Mouse (Mus musculus): Measurements from ENCODE around the gene Asic2. TPM values are rescaled to one million over a fixed set of nuclear protein-coding genes. Genes with fewer than 3 reads are reported as not detected.

Gene Asic2
- polyA plus RNA-seq, 2 experiments, result 0.01 to 0.04 TPM

DNA sequence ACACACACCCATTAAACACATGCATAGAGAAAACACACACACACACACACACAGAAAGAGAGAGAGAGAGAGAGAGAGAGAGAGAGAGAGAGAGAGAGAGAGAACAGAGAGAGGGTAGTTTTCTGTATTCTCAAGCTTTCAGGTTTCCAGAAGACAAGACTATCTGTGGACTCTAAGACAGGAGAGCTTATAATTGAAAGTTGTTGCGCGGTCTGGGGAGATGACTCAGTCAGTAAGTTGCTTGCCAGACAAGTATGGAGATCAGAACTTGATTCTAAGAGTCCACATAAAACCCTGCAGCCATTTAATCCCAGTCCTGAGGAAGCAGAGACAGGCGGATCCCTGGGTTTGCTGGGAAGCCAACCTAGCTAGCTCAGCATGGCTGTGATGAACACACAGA, 30.4 kb upstream of the Asic2 start:
- Histone ChIP-seq H3K4me1 (replicated peaks; ENCODE audit: control insufficient read depth in 2 of 2, insufficient read depth in 2 of 2, low read length in 1 of 2) (no peaks in the 10 kb centered on the region), H3K4me2 (ENCODE audit: low read depth) (no peak overlapping the region), H3K36me3 (replicated peaks; ENCODE audit: control insufficient read depth, insufficient read depth, low read depth) (no peaks in the 10 kb centered on the region), H3K27ac (no peak overlapping the region), H3K9ac (replicated peaks) (no peak overlapping the region), H3K27me3 (ENCODE audit: control insufficient read depth, insufficient read depth, low read length) (no peaks in the 10 kb centered on the region), H3K9me3 (ENCODE audit: control insufficient read depth, low read length) (no peaks in the 10 kb centered on the region), H3K4me3 (ENCODE audit: insufficient read depth in 1 of 2, low read depth in 2 of 2, low read length in 2 of 2) (no peak overlapping the region)
- ATAC-seq (ENCODE audit: insufficient read depth), result no peak
- WGBS (ENCODE audit: insufficient replicate concordance), result 69% methylated on average over 3 of the region's 3 CpGs
- DNase-seq (ENCODE audit: low read depth in 3 of 3, low spot score in 3 of 3), result no peak
- TF ChIP-seq EP300 (IDR thresholded peaks at IDR 0.05; ENCODE audit: low read depth), result no peak
- TF ChIP-seq CTCF (IDR thresholded peaks at IDR 0.05; ENCODE audit: low read depth), result no peak

GRCm38 (mm10) chr11:81997085-81997484, 28.8 kb upstream of the Asic2 start:
- Histone ChIP-seq H3K4me1 (replicated peaks; ENCODE audit: control insufficient read depth in 2 of 2, insufficient read depth in 2 of 2, low read length in 1 of 2) (no peaks in the 10 kb centered on the region), H3K9me3 (ENCODE audit: control insufficient read depth, low read length) (no peaks in the 10 kb centered on the region), H3K27ac (no peak overlapping the region), H3K27me3 (ENCODE audit: control insufficient read depth, insufficient read depth, low read length) (no peaks in the 10 kb centered on the region), H3K36me3 (replicated peaks; ENCODE audit: control insufficient read depth, insufficient read depth, low read depth) (no peaks in the 10 kb centered on the region), H3K4me2 (ENCODE audit: low read depth) (no peak overlapping the region), H3K4me3 (ENCODE audit: insufficient read depth in 1 of 2, low read depth in 2 of 2, low read length in 2 of 2) (no peak overlapping the region), H3K9ac (replicated peaks) (no peak overlapping the region)
- TF ChIP-seq EP300 (IDR thresholded peaks at IDR 0.05; ENCODE audit: low read depth), result no peak
- TF ChIP-seq CTCF (IDR thresholded peaks at IDR 0.05; ENCODE audit: low read depth), result no peak
- DNase-seq (ENCODE audit: low read depth in 3 of 3, low spot score in 3 of 3) (no peak), ATAC-seq (ENCODE audit: insufficient read depth) (no peak)
- 55% methylated on average over 5 of the region's 5 CpGs for WGBS (ENCODE audit: insufficient replicate concordance)

DNA sequence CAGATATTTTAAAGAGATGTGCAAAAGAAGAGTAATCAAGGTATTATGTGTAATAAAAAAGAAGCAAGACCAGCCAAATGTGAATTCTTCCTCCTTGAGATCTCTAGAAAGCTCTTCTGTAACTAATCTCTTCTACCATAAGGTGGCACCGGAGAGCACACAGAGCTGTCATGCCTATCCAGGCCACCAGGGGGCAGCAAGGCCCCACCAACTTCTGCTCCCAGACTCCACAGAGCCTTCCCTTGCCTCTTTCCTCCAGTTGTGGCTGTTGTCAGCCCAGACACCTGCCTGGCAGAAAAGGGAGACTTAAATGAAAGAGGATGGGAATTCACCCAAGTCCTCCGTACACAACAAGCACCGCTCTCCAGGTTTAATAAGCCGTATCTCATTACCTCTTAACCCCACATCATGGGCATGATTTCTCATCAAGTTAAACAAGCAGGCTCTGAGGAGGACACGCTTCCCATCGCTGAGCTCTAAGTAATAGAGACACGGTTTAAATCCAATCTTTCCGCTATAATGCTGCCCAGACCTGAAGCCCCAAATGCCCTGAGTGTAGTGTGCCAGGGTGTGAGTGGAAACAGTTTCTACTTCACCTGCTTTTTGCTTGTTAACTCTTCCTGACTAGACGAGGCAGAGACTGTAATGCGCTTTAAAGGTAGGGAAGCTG, 28.1 kb upstream of the Asic2 start:
- Histone ChIP-seq H3K27ac (no peak overlapping the region), H3K27me3 (ENCODE audit: control insufficient read depth, insufficient read depth, low read length) (no peaks in the 10 kb centered on the region), H3K36me3 (replicated peaks; ENCODE audit: control insufficient read depth, insufficient read depth, low read depth) (no peaks in the 10 kb centered on the region), H3K4me3 (ENCODE audit: insufficient read depth in 1 of 2, low read depth in 2 of 2, low read length in 2 of 2) (no peak overlapping the region), H3K9ac (replicated peaks) (no peak overlapping the region), H3K9me3 (ENCODE audit: control insufficient read depth, low read length) (no peaks in the 10 kb centered on the region), H3K4me2 (ENCODE audit: low read depth) (no peak overlapping the region), H3K4me1 (replicated peaks; ENCODE audit: control insufficient read depth in 2 of 2, insufficient read depth in 2 of 2, low read length in 1 of 2) (no peaks in the 10 kb centered on the region)
- 56% methylated on average over 10 of the region's 10 CpGs for WGBS (ENCODE audit: insufficient replicate concordance)
- DNase-seq (ENCODE audit: low read depth in 3 of 3, low spot score in 3 of 3) (peak in 1 of 3 experiments; percentile 12), ATAC-seq (ENCODE audit: insufficient read depth) (no peak)
- TF ChIP-seq EP300 (IDR thresholded peaks at IDR 0.05; ENCODE audit: low read depth), result no peak
- TF ChIP-seq CTCF (IDR thresholded peaks at IDR 0.05; ENCODE audit: low read depth), result peak; percentile 98

DNA sequence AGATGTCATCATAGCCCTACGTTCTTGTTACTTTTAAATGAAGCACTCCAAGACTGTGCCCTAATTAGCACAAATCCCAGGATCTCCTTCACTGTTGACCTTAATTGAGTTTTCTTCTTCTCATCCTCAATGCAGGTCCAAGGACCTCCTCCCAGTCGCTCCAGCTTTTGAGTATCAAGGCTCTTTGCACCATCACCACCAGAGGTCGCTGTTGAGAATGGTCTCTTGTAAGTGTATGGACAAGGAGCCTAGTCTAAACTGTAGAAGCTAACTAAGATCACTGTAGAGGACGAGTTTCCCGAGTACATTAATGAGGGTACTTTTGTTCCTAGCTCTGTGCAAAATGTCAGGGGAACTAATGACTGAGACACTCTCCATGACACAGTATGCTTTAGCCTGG, 14.9 kb upstream of the Asic2 start:
- DNase-seq (ENCODE audit: low read depth in 3 of 3, low spot score in 3 of 3), result peak; percentile 24 to 28 (median 24)
- no peak overlapping the region for H3K4me3 ChIP-seq (ENCODE audit: insufficient read depth in 1 of 2, low read depth in 2 of 2, low read length in 2 of 2)

GRCm38 (mm10) chr11:81982191-81982590, 13.9 kb upstream of the Asic2 start:
- no peaks in the 10 kb centered on the region for H3K36me3 ChIP-seq (replicated peaks; ENCODE audit: control insufficient read depth, insufficient read depth, low read depth)
- 64% methylated on average over 11 of the region's 11 CpGs for WGBS (ENCODE audit: insufficient replicate concordance)

More for the DNA sequence above, 14.9 kb upstream of the Asic2 start:
- Histone ChIP-seq H3K4me1 (replicated peaks; ENCODE audit: control insufficient read depth in 2 of 2, insufficient read depth in 2 of 2, low read length in 1 of 2) (no peaks in the 10 kb centered on the region), H3K4me2 (ENCODE audit: low read depth) (no peak overlapping the region), H3K27ac (no peak overlapping the region), H3K9me3 (ENCODE audit: control insufficient read depth, low read length) (no peaks in the 10 kb centered on the region), H3K9ac (replicated peaks) (no peak overlapping the region), H3K27me3 (ENCODE audit: control insufficient read depth, insufficient read depth, low read length) (no peaks in the 10 kb centered on the region), H3K36me3 (replicated peaks; ENCODE audit: control insufficient read depth, insufficient read depth, low read depth) (no peaks in the 10 kb centered on the region)
- no peak for TF ChIP-seq EP300 (IDR thresholded peaks at IDR 0.05; ENCODE audit: low read depth)
- TF ChIP-seq CTCF (IDR thresholded peaks at IDR 0.05; ENCODE audit: low read depth), result peak; percentile 72
- 24% methylated on average over 5 of the region's 5 CpGs for WGBS (ENCODE audit: insufficient replicate concordance)
- no peak for ATAC-seq (ENCODE audit: insufficient read depth)

More at GRCm38 (mm10) chr11:81982191-81982590, 13.9 kb upstream of the Asic2 start:
- no peak for ATAC-seq (ENCODE audit: insufficient read depth)
- no peak overlapping the region for H3K27ac ChIP-seq
- H3K4me2 ChIP-seq (ENCODE audit: low read depth), result no peak overlapping the region
- no peak for DNase-seq (ENCODE audit: low read depth in 3 of 3, low spot score in 3 of 3)
- no peaks in the 10 kb centered on the region for H3K27me3 ChIP-seq (ENCODE audit: control insufficient read depth, insufficient read depth, low read length)
- H3K9me3 ChIP-seq (ENCODE audit: control insufficient read depth, low read length), result no peaks in the 10 kb centered on the region
- H3K9ac ChIP-seq (replicated peaks), result no peak overlapping the region
- TF ChIP-seq CTCF (IDR thresholded peaks at IDR 0.05; ENCODE audit: low read depth) (no peak), EP300 (IDR thresholded peaks at IDR 0.05; ENCODE audit: low read depth) (no peak)
- no peak overlapping the region for H3K4me3 ChIP-seq (ENCODE audit: insufficient read depth in 1 of 2, low read depth in 2 of 2, low read length in 2 of 2)
- no peaks in the 10 kb centered on the region for H3K4me1 ChIP-seq (replicated peaks; ENCODE audit: control insufficient read depth in 2 of 2, insufficient read depth in 2 of 2, low read length in 1 of 2)
